Mouse (Mus musculus) ovary, postnatal 36 days (tissue): ENCODE measurements around the gene Vmn1r103.
"Not testable (repeated sequence)": the region's sequence is repeated elsewhere in the genome, so short reads cannot be mapped to it uniquely, and the experiment has no call there.

Source experiments
- DNase-seq: peaks from one replicate; pipeline ENCODE4 v3.0.0; 2022; ENCODE audit warnings: low spot score, mixed read lengths

Vmn1r103 gene

GRCm38 (mm10) chr7:20510434-20510833 lies at the start of gene Vmn1r103:
Gene Vmn1r103, minus strand, starts transcription at chr7:20510534.
- not testable (repeated sequence) for DNase-seq

- DNase-seq: not testable (repeated sequence)
Measured at GRCm38 (mm10) chr7:20545657-20546056, 35.3 kb upstream of the Vmn1r103 start, which contains the start of gene Gm5726. Gene Gm5726, minus strand, starts transcription at chr7:20545757.

- not testable (repeated sequence) for DNase-seq
Measured at GRCm38 (mm10) chr7:20533537-20533936, 23.2 kb upstream of the Vmn1r103 start, which contains the start of gene Vmn1r104. Gene Vmn1r104, plus strand, starts transcription at chr7:20533837.

GRCm38 (mm10) chr7:20474825-20475224 lies 35.5 kb downstream of the Vmn1r103 start, which contains the start of gene Gm10670:
Gene Gm10670, minus strand, starts transcription at chr7:20474925.
- not testable (repeated sequence) for DNase-seq
